Mouse (Mus musculus) embryo, embryonic 10.5 days (tissue): ENCODE data around the gene Arntl.

Experiments used
- DNase-seq: peaks from one replicate; pipeline ENCODE4 v3.0.0-alpha.2; 2015; ENCODE audit warnings: low spot score

The Arntl gene

GRCm38 (mm10) chr7:113294598-113294997 is 87.3 kb downstream of the Arntl start:
- DNase-seq, result no peak

GRCm38 (mm10) chr7:113295077-113295890 is 88.0 kb downstream of the Arntl start:
- peak; percentile 85 for DNase-seq

- no peak for DNase-seq
These were observed 90.5 kb downstream of the Arntl start for GRCm38 (mm10) chr7:113297813-113298212.

- no peak for DNase-seq
These were observed 102.9 kb downstream of the Arntl start for GRCm38 (mm10) chr7:113310136-113310535.

- peak; percentile 84 for DNase-seq
These were observed 104.5 kb downstream of the Arntl start for GRCm38 (mm10) chr7:113311784-113312183.

GRCm38 (mm10) chr7:113320128-113320527 is 112.9 kb downstream of the Arntl start:
- no peak for DNase-seq

GRCm38 (mm10) chr7:113334036-113334435 is 126.8 kb downstream of the Arntl start:
- no peak for DNase-seq

GRCm38 (mm10) chr7:113335250-113335649 is 128.0 kb downstream of the Arntl start:
- DNase-seq, result no peak

- no peak for DNase-seq
These were observed 140.0 kb downstream of the Arntl start for GRCm38 (mm10) chr7:113347271-113347670.

- DNase-seq, result no peak
These were observed 140.4 kb downstream of the Arntl start for GRCm38 (mm10) chr7:113347694-113348093.

GRCm38 (mm10) chr7:113349089-113349488 is 141.8 kb downstream of the Arntl start:
- no peak for DNase-seq
